Mouse (Mus musculus) heart, adult 18-20 months (tissue): ENCODE data around the gene Fap. TPM values are rescaled to one million over a fixed set of nuclear protein-coding genes. Genes with fewer than 3 reads are reported as not detected.

Source experiments
- DNase-seq, 2 experiments: peaks; one replicate each; pipeline ENCODE4 v3.0.0; 2021 to 2022; ENCODE audit warnings: mixed read lengths in 1 of 2
- long read RNA-seq, 2 experiments: library from polyadenylated mRNA; stranded (forward); transcript quantifications; one replicate each; pipeline ENCODE4 v2.0.0; 2021
- total RNA-seq, 2 experiments: library from RNA; stranded (reverse); gene quantifications; 2 replicates each; pipeline ENCODE4 v1.2.3; 2021

Fap gene
- 1 to 10 TPM; 2.2 to 3.5 TPM for total RNA-seq
- long read RNA-seq, experiment 1, partial matches to known transcripts, result 0 of 1 reads
- long read RNA-seq, experiment 1, other reads (novel, unspliced or antisense), result 0 of 1 reads
- long read RNA-seq, experiment 2, partial matches to known transcripts, result 0 of 1 reads
- long read RNA-seq, experiment 2, other reads (novel, unspliced or antisense), result 0 of 1 reads

DNA sequence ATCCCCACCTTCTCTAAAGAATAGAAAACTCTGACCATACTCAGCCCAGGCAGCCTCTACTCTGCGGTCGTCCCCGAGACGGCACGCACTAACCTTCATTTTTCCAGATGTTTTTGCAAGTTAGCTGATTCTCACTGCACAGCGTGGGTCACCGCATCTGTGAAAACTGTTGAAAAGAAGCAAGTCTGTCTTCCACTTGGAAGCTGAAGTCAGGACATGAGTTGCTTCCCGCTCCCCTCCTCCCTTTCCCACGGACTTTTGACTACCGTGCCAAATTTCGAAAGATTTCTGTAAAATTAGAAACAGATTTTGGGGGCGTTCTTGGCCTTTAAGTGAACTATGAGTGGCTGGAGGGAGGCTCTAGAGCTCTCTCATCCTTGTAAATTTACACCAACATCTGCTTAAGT lies at the start of gene Fap:
Gene Fap, minus strand, starts transcription at position 323 of the 407 bp plus-strand sequence.
- peak; percentile 62 to 67 for DNase-seq

GRCm38 (mm10) chr2:62623024-62623441 lies 49.2 kb upstream of the Fap start:
- no peak for DNase-seq

DNA sequence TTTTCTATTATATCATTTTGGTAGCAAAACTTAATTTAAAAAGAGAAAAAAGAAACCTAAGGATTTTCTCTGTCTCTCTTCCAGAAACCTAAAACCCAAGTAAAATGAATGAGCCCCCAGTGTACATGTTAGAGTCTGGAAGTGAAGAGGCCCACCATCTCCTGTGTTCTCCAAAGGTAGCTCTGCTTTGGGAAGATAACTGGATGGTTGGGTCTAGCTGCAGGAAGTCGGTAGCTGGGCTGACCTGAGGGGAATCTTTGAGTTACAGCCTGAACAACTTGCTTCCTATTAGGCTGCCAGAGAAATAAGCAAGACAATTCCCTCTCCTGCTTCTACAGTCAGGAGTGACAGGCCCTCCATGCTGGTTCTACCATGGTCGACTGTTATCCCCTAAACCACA lies 45.8 kb upstream of the Fap start:
- no peak for DNase-seq

- DNase-seq, result no peak
These were observed 45.1 kb upstream of the Fap start for GRCm38 (mm10) chr2:62618934-62619341.

GRCm38 (mm10) chr2:62613133-62613532 lies 39.3 kb upstream of the Fap start:
- DNase-seq, result no peak

DNA sequence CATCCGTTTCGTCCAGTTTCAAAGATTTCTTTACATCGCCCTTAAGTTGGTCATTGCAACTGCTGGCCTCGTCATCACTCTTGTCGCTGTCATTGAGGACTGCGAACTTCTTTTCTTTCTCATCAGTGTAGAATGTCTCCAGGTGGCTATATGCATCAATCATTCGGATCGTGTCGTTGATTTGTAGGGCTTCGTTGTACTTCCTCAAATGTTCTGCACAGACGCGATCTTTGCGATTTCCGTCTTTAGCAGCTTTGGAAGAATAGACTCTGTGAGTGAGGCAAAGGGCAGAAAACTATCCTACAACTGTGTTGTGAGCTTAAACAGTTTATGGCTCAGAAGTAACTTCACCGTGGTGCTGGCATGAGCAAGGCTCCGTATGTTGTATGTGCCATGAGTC lies 32.3 kb upstream of the Fap start:
- no peak for DNase-seq

DNA sequence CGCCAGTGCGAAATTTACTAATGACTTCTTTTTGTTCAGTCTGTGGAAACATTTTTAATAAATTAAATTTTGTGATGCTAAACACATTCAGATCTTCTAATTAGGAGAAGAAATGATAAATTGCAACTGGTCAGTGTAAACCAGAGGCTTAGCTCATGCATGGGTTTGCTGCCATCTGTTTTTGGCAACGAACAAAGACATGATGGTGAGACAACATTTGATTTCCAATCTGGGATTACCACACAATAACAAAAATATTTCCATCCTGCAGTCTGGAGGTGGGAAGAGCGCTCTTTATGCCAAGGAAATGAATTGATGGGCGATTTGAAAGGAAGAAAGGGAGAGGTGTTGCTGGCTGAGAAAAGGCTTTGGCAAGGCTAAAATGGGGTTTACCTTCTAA lies 29.7 kb upstream of the Fap start:
- no peak for DNase-seq

GRCm38 (mm10) chr2:62596586-62596985 lies 22.7 kb upstream of the Fap start:
- peak; percentile 13 to 23 for DNase-seq

- no peak for DNase-seq
These were observed 20.6 kb upstream of the Fap start for GRCm38 (mm10) chr2:62594491-62594890.

DNA sequence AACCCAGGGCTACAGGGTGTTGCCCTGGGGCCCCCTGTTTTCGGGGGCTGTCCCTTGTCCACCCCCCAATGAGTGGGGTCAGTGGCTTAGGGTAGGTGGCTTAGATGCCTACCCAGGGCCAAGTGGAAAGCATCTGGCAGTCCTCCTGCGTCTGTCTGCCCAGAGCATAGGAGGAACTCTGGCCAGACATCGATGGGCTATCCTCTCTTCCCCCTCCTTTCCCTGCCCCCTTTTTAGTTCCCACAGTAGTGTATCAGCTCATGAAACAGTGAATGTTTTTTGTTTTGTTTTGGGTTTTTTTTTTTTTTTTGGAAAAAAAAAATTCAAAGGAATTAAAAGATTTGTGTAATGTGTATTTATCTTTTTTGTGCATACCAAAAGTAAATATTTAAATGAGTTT lies 17.7 kb upstream of the Fap start:
- DNase-seq, result no peak

- no peak for DNase-seq
These were observed 15.5 kb upstream of the Fap start for GRCm38 (mm10) chr2:62589333-62589732.

GRCm38 (mm10) chr2:62585769-62586168 lies 11.9 kb upstream of the Fap start:
- DNase-seq, result no peak

DNA sequence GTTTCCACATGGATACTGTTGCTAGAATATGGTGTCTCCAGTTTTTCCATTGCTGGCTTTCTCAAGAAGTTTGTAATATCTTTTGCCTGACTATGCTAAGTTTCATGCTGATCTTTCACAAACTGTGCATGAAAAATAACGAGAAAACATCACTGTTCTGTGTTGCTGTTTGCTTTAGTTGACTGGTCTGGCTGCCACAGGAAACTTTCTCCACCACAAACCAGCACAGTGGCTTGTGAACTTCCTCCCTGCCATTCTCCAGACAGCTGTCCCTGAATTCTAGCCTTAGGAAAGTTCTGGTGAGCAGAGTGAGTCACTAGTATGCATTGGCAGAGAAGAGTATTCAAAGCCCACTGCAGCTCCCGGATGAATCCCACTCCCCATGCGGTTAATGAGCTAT lies 1.1 kb upstream of the Fap start:
- DNase-seq, result peak; percentile 17 to 42

- peak in 1 of 2 experiments; percentile 20 for DNase-seq
These were observed 375 bp upstream of the Fap start for GRCm38 (mm10) chr2:62574250-62574649.

DNA sequence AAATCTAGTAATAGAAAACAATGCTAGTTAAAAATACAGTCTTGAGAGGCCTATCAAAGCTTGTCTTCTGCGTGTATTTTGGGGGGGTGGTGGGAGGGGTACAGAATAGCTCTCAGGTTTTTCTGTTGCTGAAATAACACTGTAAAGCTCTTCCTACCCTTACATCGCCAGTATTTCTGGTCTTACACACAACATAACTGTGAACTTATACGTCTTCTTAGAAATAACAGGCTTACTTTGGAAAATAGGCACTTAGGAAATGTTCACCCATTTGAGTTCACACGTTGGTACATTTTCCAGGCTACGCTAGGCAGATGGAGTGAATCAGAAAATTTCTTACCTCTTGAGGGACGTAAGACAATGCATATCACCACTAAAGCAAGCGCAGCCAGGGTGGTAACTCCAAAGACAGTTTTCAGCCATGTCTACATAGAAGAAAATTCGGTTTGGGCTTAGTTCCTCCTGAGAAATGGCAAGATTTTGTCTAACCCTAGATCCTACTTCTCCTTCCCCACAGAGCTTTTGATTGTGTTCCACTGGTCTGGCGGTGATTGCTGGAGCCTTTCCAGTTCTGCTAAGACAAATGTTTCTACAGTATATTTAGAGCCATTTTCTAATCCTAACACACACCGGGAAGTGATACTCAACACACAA lies 649 bp downstream of the Fap start:
- DNase-seq, result peak; percentile 47 to 50

DNA sequence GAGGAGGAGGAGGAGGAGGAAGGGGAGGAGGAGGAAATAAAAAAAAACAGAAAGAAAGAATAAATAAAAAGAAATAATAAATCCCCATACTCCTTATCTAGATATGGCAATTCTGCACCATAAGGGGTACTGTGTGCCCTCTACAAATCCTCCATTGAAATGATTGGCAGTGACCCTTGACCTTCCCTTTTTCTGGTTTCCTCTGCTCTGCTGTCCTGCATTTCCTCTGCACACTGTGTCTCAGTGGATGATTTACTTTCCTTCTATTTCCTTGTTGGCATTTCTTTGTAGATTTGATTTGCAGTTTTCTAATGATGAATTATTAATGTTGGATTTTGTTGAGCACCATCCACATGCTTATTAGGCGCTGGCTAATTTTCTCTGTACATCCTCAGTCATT lies 9.2 kb downstream of the Fap start:
- no peak for DNase-seq

- no peak for DNase-seq
These were observed 11.0 kb downstream of the Fap start for GRCm38 (mm10) chr2:62562661-62563485.

- DNase-seq, result no peak
These were observed 16.5 kb downstream of the Fap start for GRCm38 (mm10) chr2:62557417-62557816.

DNA sequence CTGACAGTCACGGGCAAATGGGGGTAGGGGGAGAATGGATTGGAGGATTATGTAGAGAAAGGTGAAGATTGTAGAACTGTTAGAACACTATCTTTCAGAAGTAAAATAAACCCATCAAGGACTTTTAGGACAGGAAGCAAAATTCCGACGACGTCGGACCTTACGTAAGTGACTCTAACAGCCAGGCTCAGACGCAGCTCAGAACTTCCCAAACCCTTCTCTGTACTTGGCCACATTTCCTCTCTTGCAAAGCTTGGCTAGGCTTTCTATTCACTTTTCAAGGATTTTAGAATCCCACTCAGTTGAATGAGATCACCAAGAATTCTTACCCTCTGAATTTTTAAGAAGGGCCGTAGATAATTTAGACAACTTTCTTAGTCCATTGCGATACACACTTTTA lies 17.5 kb downstream of the Fap start:
- DNase-seq, result peak; percentile 26 to 32

GRCm38 (mm10) chr2:62549659-62550058 lies 24.2 kb downstream of the Fap start:
- peak in 1 of 2 experiments; percentile 11 for DNase-seq

GRCm38 (mm10) chr2:62549131-62549530 lies 24.7 kb downstream of the Fap start:
- DNase-seq, result no peak

- no peak for DNase-seq
These were observed 25.8 kb downstream of the Fap start for GRCm38 (mm10) chr2:62548104-62548503.

DNA sequence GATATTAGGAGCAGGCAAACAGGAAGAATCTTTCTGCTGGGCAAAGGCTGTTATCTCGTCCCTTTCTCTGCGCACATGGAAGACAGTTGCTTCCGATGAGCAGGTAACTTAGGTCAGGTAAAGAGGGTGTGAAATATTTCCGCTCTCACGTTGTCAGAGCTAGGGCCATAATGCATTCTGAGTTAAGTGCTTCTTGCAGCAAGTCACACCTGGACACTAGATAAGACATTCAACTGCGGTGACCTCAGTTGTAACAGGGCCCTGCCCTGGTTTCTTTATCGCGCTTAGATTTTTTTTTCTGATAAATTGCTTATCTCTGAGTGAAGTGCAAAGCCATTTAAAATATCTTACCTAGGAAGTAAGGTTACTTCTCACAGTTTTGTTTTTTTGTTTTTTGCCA lies 38.4 kb downstream of the Fap start:
- no peak for DNase-seq
